Mouse (Mus musculus) erythroblast, embryonic 14.5 days (primary cell): Measurements from ENCODE around the gene Ice1. TPM values are rescaled to one million over a fixed set of nuclear protein-coding genes. Genes with fewer than 3 reads are reported as not detected.

ENCODE experiments used
- H3K27me3 ChIP-seq: 2 replicates; pipeline ENCODE4 v1.6.1; 2012; ENCODE audit warnings: inconsistent platforms; ENCODE audit not compliant: control insufficient read depth
- H3K36me3 ChIP-seq: 2 replicates; pipeline ENCODE4 v1.6.1; 2012; ENCODE audit warnings: mild to moderate bottlenecking, inconsistent platforms; ENCODE audit not compliant: control insufficient read depth
- H3K4me1 ChIP-seq: 2 replicates; pipeline ENCODE4 v1.6.1; 2012; ENCODE audit warnings: inconsistent platforms; ENCODE audit not compliant: control insufficient read depth
- H3K4me3 ChIP-seq: replicated peaks from 2 replicates; pipeline ENCODE3; 2012; ENCODE audit warnings: moderate library complexity, mild to moderate bottlenecking, inconsistent platforms
- H3K9me3 ChIP-seq: 2 replicates; pipeline ENCODE4 v1.6.1; 2012; ENCODE audit warnings: low read length, inconsistent platforms, mixed read lengths; ENCODE audit not compliant: control insufficient read depth
- GATA1 ChIP-seq: IDR thresholded peaks from 2 replicates; pipeline ENCODE4 v1.6.1; 2012; ENCODE audit warnings: low read length, inconsistent platforms, mixed read lengths
- TAL1 ChIP-seq: IDR thresholded peaks from 3 replicates; pipeline ENCODE4 v1.6.1; 2012; ENCODE audit warnings: low read length, inconsistent platforms, mixed read lengths
- polyA plus RNA-seq: library from polyadenylated mRNA; stranded (reverse); fragments of >175 nt; gene quantifications from 2 replicates; pipeline ENCODE4 v1.2.3, GENCODE M21; 2012

The Ice1 gene
- polyA plus RNA-seq, 1 experiment: 0.30 TPM

GRCm38 (mm10) chr13:70643408-70644082 is 6.1 kb upstream of the Ice1 start:
- TF ChIP-seq TAL1 (no peak), GATA1 (no peak)
- no peaks in the 10 kb centered on the region for H3K36me3 ChIP-seq

GRCm38 (mm10) chr13:70641941-70642340 is 4.5 kb upstream of the Ice1 start:
- Histone ChIP-seq H3K36me3 (no peaks in the 10 kb centered on the region), H3K4me1 (peaks cover 17% of the 10 kb centered on the region), H3K27me3 (no peaks in the 10 kb centered on the region), H3K4me3 (no peak overlapping the region), H3K9me3 (no peaks in the 10 kb centered on the region)
- no peak for TF ChIP-seq GATA1
- TF ChIP-seq TAL1: no peak

More at GRCm38 (mm10) chr13:70643408-70644082, 6.1 kb upstream of the Ice1 start:
- H3K4me3 ChIP-seq: no peak overlapping the region
- H3K9me3 ChIP-seq: no peaks in the 10 kb centered on the region
- H3K4me1 ChIP-seq: peaks cover 2% of the 10 kb centered on the region
- H3K27me3 ChIP-seq: no peaks in the 10 kb centered on the region

- no peak for TF ChIP-seq TAL1
- no peak for TF ChIP-seq GATA1
- peaks cover 23% of the 10 kb centered on the region for H3K4me1 ChIP-seq
- H3K27me3 ChIP-seq: no peaks in the 10 kb centered on the region
- H3K36me3 ChIP-seq: no peaks in the 10 kb centered on the region
- no peak overlapping the region for H3K4me3 ChIP-seq
- no peaks in the 10 kb centered on the region for H3K9me3 ChIP-seq
Observed at GRCm38 (mm10) chr13:70641381-70641780, 3.9 kb upstream of the Ice1 start.

GRCm38 (mm10) chr13:70639639-70640038 is 2.2 kb upstream of the Ice1 start:
- H3K4me1 ChIP-seq: peaks cover 40% of the 10 kb centered on the region
- H3K27me3 ChIP-seq: no peaks in the 10 kb centered on the region
- no peak overlapping the region for H3K4me3 ChIP-seq
- H3K36me3 ChIP-seq: no peaks in the 10 kb centered on the region
- TF ChIP-seq GATA1 (no peak), TAL1 (no peak)
- H3K9me3 ChIP-seq: no peaks in the 10 kb centered on the region

DNA sequence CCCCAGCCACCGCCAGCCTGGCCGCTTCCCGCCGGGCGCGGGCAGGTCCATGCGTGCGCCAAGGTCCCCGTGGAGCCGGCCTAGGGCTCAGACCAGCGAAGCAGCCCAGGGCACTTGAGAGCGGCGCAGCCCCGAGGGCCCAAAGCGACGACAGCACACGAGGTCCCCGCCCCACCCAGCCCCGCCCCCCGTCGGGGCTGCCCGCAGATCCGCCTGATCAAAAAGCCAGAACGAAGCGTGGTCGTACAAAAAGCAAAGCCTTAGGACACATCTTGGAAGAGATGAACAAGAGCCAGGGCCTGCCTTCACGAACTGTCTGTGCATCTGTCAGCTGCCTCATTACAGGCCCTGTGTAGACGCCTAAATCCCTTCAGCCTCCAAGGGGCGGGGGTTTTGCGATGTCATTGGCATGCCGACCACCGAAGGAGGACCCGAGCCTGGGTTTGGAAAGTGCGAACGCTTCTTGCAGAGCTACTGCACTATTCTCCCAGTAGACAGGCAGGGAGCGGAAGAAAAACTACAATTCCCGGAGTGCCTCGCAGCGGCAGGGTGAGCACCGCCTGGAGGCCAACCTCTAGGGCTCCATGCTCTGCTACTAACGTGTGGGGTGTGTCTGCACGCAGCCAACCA is 343 bp upstream of the Ice1 start:
- H3K36me3 ChIP-seq: no peaks in the 10 kb centered on the region
- H3K4me3 ChIP-seq: peak overlapping the region; percentile 87
- no peaks in the 10 kb centered on the region for H3K27me3 ChIP-seq
- no peak for TF ChIP-seq TAL1
- TF ChIP-seq GATA1: no peak
- peaks cover 44% of the 10 kb centered on the region for H3K4me1 ChIP-seq
- no peaks in the 10 kb centered on the region for H3K9me3 ChIP-seq

GRCm38 (mm10) chr13:70636706-70637105 is 728 bp downstream of the Ice1 start:
- no peaks in the 10 kb centered on the region for H3K27me3 ChIP-seq
- TF ChIP-seq TAL1: no peak
- no peak for TF ChIP-seq GATA1
- peak overlapping the region; percentile 87 for H3K4me3 ChIP-seq
- no peaks in the 10 kb centered on the region for H3K36me3 ChIP-seq
- H3K9me3 ChIP-seq: no peaks in the 10 kb centered on the region
- peaks cover 44% of the 10 kb centered on the region for H3K4me1 ChIP-seq

GRCm38 (mm10) chr13:70635591-70635990 is 1.8 kb downstream of the Ice1 start:
- H3K36me3 ChIP-seq: no peaks in the 10 kb centered on the region
- H3K4me1 ChIP-seq: peaks cover 44% of the 10 kb centered on the region
- TF ChIP-seq TAL1: no peak
- TF ChIP-seq GATA1: no peak
- H3K27me3 ChIP-seq: no peaks in the 10 kb centered on the region
- no peaks in the 10 kb centered on the region for H3K9me3 ChIP-seq
- H3K4me3 ChIP-seq: no peak overlapping the region

DNA sequence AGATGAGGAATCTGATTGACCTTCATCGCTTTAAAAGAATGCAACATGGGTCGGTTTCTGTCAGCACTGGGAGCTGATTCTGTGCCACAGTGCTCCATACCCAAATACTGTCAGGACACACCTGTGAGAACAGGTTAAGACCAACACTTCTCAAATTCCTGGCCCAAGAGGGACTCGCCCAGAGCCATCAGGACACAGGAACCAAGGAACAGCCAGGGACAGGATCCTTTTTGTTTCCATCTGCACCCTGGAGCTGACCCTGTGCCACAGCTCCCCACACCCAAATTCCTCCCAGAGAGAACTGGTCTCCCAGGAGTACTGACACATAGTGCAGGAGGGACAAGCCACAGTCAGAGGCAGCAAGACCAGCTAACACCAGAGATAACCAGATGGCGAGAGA is 11.0 kb downstream of the Ice1 start:
- TF ChIP-seq TAL1 (no peak), GATA1 (no peak)
- Histone ChIP-seq H3K4me3 (no peak overlapping the region), H3K27me3 (no peaks in the 10 kb centered on the region), H3K9me3 (no peaks in the 10 kb centered on the region), H3K4me1 (peaks cover 17% of the 10 kb centered on the region), H3K36me3 (peaks cover 5% of the 10 kb centered on the region)

GRCm38 (mm10) chr13:70625665-70626064 is 11.8 kb downstream of the Ice1 start:
- TF ChIP-seq GATA1: no peak
- TF ChIP-seq TAL1: no peak

More at GRCm38 (mm10) chr13:70625665-70626064, 11.8 kb downstream of the Ice1 start:
- no peaks in the 10 kb centered on the region for H3K27me3 ChIP-seq
- no peak overlapping the region for H3K4me3 ChIP-seq
- no peaks in the 10 kb centered on the region for H3K9me3 ChIP-seq
- peaks cover 17% of the 10 kb centered on the region for H3K4me1 ChIP-seq
- H3K36me3 ChIP-seq: peaks cover 12% of the 10 kb centered on the region
